Mouse (Mus musculus) heart, embryonic 15.5 days (tissue): ENCODE measurements at regions not wholly inside any gene's neighbourhood (a gene's known extent, or its start where the extent isn't known, plus 50 kb on each side); places are given as distances from the start of the nearest gene placed in this dataset.

Experiments
- ATAC-seq: fragments of 200-750 bp; cut with Nextera tagmentation; replicated peaks from 2 replicates; pipeline ENCODE4 v1.8.0; 2017; ENCODE audit warnings: low read depth, moderate TSS enrichment; ENCODE audit not compliant: insufficient number of reproducible peaks, insufficient read depth, low FRiP score
- H3K27ac ChIP-seq: fragments of 300-500 bp; sonication (generic); 2 replicates; pipeline ENCODE4 v1.5.1; 2015; ENCODE audit warnings: mild to moderate bottlenecking, inconsistent platforms
- H3K27me3 ChIP-seq: fragments of 300-500 bp; sonication (generic); 2 replicates; pipeline ENCODE4 v1.6.1; 2015; ENCODE audit warnings: inconsistent platforms
- H3K36me3 ChIP-seq: fragments of 300-500 bp; sonication (generic); 2 replicates; pipeline ENCODE4 v1.6.1; 2015; ENCODE audit warnings: mild to moderate bottlenecking, inconsistent platforms
- H3K4me1 ChIP-seq: fragments of 300-500 bp; sonication (generic); replicated peaks from 2 replicates; pipeline ENCODE4 v1.6.1; 2015; ENCODE audit warnings: inconsistent platforms
- H3K4me2 ChIP-seq: fragments of 300-500 bp; sonication (generic); 2 replicates; pipeline ENCODE4 v1.6.1; 2015; ENCODE audit warnings: inconsistent platforms, mild to moderate bottlenecking, moderate library complexity
- H3K4me3 ChIP-seq: fragments of 300-500 bp; sonication (generic); 2 replicates; pipeline ENCODE4 v1.5.1; 2015; ENCODE audit warnings: mild to moderate bottlenecking, inconsistent platforms
- H3K9ac ChIP-seq: fragments of 300-500 bp; sonication (generic); 2 replicates; pipeline ENCODE4 v1.6.1; 2015; ENCODE audit warnings: mild to moderate bottlenecking, inconsistent platforms
- H3K9me3 ChIP-seq: fragments of 300-500 bp; sonication (generic); replicated peaks from 2 replicates; pipeline ENCODE4 v1.6.1; 2016; ENCODE audit warnings: inconsistent platforms
- WGBS: fragments of 180-500 bp; shearing (Covaris S2); methylation state at CpG from one replicate; pipeline ENCODE4 v1.1.7; 2015; ENCODE audit warnings: mixed read lengths; 5-methylcytosine and 5-hydroxymethylcytosine counted together

DNA sequence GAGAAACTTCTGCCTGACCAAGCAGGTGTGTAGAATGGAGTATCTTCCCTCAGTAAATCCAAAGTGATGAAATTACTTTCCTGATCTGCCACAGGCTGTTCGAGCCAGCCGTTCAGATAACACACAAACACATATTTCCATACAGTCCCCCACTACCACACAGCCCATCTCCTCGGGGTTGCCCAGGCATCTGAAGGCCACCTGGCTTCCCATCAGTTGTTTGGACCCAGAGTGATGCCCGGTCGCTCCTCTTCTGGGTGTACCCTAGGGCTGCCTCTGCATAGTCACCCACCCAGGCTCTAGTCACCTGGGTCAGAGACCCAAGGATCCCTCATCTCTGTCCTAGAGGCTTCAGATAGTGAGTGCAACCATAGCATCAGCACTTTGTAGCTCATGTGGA lies 107.9 kb downstream of the CK137956 start:
- no peak for ATAC-seq
- Histone ChIP-seq H3K36me3 (no peaks in the 10 kb centered on the region), H3K27me3 (no peaks in the 10 kb centered on the region), H3K4me3 (no peak overlapping the region), H3K4me2 (no peak overlapping the region), H3K27ac (no peak overlapping the region), H3K4me1 (no peaks in the 10 kb centered on the region), H3K9me3 (no peaks in the 10 kb centered on the region), H3K9ac (no peak overlapping the region)
- WGBS = 84% methylated on average over 5 of the region's 5 CpGs

DNA sequence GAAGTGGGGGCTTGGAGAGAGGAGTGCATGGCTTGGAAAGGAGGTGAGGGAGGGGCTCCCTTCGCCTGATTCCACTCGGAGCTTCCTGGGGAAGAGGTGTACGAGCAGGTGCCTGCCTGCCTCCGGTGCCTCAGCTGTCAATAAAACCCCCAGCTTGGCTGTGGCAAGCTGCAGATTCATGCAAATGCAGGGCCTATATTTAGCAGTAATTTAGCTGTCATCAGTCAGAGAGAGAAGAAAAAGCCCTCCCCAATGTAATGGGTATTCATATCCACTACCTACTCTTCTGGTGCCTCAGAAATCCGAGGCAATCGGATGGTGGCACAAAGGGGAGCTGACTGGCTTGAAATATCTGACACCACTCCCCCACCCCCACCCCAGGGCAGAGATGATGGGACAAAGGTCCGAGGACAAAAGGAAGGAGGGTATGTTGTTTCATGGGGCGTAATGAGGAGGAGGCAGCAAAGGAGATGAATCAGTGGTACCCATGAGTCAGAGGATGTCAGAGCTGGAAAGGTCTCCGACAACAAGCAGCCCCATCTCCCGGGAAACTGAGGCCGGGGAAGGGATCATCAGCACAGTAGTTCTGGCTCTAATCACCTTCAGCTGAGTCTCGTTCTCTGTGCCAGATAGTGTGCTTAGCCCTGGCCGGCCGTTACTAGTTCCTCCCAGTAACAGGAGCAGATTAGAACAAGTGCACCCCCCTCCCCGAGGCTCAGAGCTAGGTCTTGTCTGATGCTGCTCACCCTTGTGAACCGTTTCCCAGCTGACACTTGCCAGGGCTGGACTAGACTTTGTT lies 109.2 kb downstream of the CK137956 start:
- Histone ChIP-seq H3K27me3 (no peaks in the 10 kb centered on the region), H3K36me3 (no peaks in the 10 kb centered on the region), H3K4me2 (no peak overlapping the region), H3K9ac (no peak overlapping the region), H3K27ac (no peak overlapping the region), H3K4me1 (no peaks in the 10 kb centered on the region), H3K9me3 (no peaks in the 10 kb centered on the region), H3K4me3 (no peak overlapping the region)
- no peak for ATAC-seq
- 46% methylated on average over 16 of the region's 16 CpGs for WGBS

DNA sequence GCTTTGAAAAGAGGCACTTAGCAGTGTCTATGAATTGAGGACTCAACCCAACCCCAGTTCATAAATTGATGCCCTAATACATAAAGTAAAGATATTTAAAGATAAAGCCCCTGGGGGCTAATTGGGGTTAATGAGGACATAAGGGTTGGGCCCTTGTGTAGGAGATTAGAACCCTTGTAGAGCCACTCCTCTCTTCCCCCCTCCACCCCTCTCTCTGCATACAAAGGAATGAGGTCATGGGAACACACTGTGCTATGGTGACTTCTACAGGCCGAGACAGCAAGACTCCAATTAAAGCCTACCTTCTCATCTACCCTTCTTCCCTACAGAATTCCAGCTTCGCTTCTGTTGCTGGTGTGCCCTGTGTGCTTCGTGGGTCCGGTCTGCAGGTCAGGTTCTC lies 110.5 kb downstream of the CK137956 start:
- no peak overlapping the region for H3K4me3 ChIP-seq
- WGBS = 78% methylated on average over 4 of the region's 4 CpGs
- H3K4me2 ChIP-seq = no peak overlapping the region
- H3K36me3 ChIP-seq = no peaks in the 10 kb centered on the region
- H3K9me3 ChIP-seq = no peaks in the 10 kb centered on the region
- H3K27me3 ChIP-seq = no peaks in the 10 kb centered on the region
- no peak overlapping the region for H3K9ac ChIP-seq
- H3K4me1 ChIP-seq = no peaks in the 10 kb centered on the region
- no peak overlapping the region for H3K27ac ChIP-seq
- no peak for ATAC-seq

DNA sequence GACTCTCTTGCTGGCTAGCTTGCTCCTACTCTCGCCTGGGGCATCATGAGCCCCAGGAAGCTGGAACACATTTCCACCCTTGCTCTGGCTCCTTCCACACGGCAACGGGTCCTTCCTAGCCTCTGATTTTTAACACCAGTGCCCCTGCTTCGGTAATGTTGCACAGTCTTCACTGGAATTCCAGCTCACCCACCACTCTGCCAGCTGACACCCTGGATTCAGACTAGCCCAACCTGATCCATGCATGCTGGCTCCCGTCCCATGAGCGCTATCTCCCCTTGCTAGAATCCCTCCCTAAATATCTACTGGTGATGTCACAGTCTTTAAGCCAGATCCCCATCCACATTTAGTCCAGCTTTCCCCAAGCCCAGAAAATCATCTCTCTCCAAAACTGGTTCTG lies 111.2 kb downstream of the CK137956 start:
- no peak overlapping the region for H3K4me2 ChIP-seq
- no peak for ATAC-seq
- 75% methylated on average over 6 of the region's 6 CpGs for WGBS
- no peaks in the 10 kb centered on the region for H3K36me3 ChIP-seq
- no peaks in the 10 kb centered on the region for H3K4me1 ChIP-seq
- H3K4me3 ChIP-seq = no peak overlapping the region
- H3K27ac ChIP-seq = no peak overlapping the region
- H3K9ac ChIP-seq = no peak overlapping the region
- no peaks in the 10 kb centered on the region for H3K27me3 ChIP-seq
- no peaks in the 10 kb centered on the region for H3K9me3 ChIP-seq

DNA sequence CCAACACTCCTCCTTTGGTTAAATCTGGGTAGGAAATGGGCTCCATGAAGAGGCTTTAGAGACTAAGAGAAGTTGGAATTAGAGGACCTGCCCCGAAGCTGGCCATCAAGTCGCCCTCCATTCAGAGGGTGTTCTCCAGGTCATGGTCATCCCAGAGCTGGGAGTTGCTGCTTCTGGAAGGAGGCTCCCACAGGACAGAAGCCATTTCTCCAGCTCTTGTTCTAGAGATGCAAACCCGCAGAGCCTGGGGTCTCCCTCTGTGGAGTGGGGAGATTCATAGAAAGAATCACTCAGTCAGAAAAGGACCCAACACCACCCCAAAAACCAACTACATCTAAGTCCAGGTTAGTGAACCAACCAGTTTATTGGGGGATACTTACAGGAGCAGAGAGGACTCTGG lies 112.2 kb downstream of the CK137956 start:
- no peaks in the 10 kb centered on the region for H3K27me3 ChIP-seq
- no peaks in the 10 kb centered on the region for H3K4me1 ChIP-seq
- H3K9ac ChIP-seq = no peak overlapping the region
- whole genome bisulfite sequencing = 75% methylated on average over 3 of the region's 3 CpGs
- H3K9me3 ChIP-seq = no peaks in the 10 kb centered on the region
- no peak overlapping the region for H3K4me2 ChIP-seq
- ATAC-seq = no peak
- no peak overlapping the region for H3K4me3 ChIP-seq
- H3K27ac ChIP-seq = no peak overlapping the region
- H3K36me3 ChIP-seq = no peaks in the 10 kb centered on the region

DNA sequence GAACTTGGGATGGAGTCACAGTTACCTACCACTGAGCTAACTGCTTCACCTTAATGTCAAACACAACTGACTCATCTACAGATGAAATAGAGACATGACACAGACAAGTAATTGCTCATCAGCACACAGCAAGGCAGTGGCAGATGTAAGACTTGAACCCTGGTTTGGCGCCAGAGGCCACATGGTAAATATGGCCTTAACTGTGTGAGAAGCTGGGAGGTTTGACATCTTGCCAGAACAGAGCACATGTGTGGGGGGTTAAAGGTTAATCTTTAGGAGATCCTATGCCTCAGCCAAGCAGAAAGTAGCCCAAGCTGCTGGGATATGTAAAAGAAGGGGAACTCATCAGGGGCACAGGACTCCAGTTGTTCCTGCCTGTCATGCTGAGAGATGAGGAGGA lies 114.9 kb downstream of the CK137956 start:
- no peak overlapping the region for H3K27ac ChIP-seq
- H3K4me3 ChIP-seq = no peak overlapping the region
- no peaks in the 10 kb centered on the region for H3K27me3 ChIP-seq
- 80% methylated on average over 1 of the region's 1 CpGs for WGBS
- H3K36me3 ChIP-seq = no peaks in the 10 kb centered on the region
- no peaks in the 10 kb centered on the region for H3K9me3 ChIP-seq
- no peak overlapping the region for H3K9ac ChIP-seq
- H3K4me2 ChIP-seq = no peak overlapping the region
- no peak for ATAC-seq
- no peaks in the 10 kb centered on the region for H3K4me1 ChIP-seq

DNA sequence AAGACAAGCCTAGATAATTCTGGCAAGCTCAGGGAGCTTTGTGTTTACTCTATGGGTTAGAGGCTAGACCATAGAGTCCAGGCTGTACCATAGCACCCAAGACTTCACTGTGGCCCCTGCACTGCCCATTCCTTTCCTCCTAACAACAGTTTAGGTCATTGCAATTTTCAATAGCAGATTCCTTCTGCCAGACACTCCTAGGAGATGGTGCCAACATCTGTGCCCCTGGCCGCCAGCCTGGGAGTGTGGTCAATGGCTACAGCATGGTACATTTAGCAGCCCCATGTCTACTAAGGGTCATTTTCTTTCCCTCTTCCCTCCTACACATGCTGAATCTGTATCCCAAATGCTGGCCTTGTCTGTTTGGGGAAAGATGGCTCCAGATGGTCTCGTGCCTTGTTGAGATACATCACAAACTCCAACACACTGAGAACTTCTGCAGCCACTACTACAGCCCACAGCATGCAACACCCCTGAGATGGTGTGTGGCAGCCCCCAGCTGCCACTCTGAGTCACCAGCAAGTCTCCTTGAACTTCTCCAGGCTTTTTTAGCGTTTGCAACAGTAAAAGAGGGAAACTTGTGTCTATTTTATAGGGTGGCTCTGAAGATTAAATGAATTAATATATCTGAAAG lies 115.9 kb downstream of the CK137956 start:
- Histone ChIP-seq H3K36me3 (no peaks in the 10 kb centered on the region), H3K4me3 (no peak overlapping the region), H3K4me2 (no peak overlapping the region), H3K9me3 (no peaks in the 10 kb centered on the region), H3K27me3 (no peaks in the 10 kb centered on the region), H3K27ac (no peak overlapping the region), H3K4me1 (no peaks in the 10 kb centered on the region), H3K9ac (no peak overlapping the region)
- WGBS = 68% methylated on average over 3 of the region's 3 CpGs
- ATAC-seq = no peak

DNA sequence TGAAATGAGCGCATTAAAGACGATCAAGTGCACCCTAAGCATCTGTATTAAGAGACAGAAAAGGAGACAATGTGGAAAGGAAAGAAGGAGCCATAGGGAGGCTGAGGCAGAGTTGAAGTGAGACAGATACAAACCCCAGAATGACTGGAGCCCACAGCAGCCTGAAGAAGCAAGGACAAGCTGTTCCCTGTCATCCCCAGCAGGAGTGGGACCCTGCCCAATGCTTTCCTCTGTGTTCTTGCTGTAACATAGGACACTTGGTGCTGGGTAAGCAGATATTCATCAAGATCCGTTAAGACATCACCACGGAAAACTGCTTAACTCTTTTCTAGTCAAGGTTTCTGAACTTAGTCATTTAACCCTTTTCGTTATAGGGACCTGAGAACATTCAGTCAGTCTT lies 121.4 kb downstream of the CK137956 start:
- Histone ChIP-seq H3K9ac (no peak overlapping the region), H3K4me2 (no peak overlapping the region), H3K27me3 (no peaks in the 10 kb centered on the region), H3K27ac (no peak overlapping the region), H3K9me3 (no peaks in the 10 kb centered on the region), H3K4me1 (no peaks in the 10 kb centered on the region), H3K4me3 (no peak overlapping the region), H3K36me3 (no peaks in the 10 kb centered on the region)
- ATAC-seq = no peak
- WGBS = 71% methylated on average over 5 of the region's 5 CpGs

DNA sequence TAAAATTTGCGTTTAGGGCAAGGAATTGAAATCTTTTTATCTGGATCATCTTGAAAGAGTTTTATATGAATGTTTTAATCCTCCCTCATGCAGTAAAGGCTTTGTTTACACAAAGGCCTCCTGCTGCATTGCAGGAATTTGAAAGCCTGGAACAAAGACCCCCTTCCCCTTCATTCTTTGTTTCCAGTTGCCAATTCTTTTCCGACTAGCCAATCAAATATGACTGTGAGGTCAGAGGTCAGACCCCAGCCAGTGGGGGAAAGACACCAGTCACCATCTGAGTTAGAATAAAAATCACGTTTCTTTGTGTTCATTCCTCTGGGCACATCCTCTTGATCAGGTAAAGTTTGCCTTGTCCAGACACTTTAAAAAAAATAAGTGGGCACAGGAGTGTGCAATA lies 124.4 kb downstream of the CK137956 start:
- no peaks in the 10 kb centered on the region for H3K9me3 ChIP-seq
- no peaks in the 10 kb centered on the region for H3K36me3 ChIP-seq
- H3K4me2 ChIP-seq = no peak overlapping the region
- H3K9ac ChIP-seq = no peak overlapping the region
- 51% methylated on average over 3 of the region's 3 CpGs for WGBS
- H3K4me1 ChIP-seq = no peaks in the 10 kb centered on the region
- no peak for ATAC-seq
- H3K27me3 ChIP-seq = no peaks in the 10 kb centered on the region
- no peak overlapping the region for H3K27ac ChIP-seq
- no peak overlapping the region for H3K4me3 ChIP-seq

DNA sequence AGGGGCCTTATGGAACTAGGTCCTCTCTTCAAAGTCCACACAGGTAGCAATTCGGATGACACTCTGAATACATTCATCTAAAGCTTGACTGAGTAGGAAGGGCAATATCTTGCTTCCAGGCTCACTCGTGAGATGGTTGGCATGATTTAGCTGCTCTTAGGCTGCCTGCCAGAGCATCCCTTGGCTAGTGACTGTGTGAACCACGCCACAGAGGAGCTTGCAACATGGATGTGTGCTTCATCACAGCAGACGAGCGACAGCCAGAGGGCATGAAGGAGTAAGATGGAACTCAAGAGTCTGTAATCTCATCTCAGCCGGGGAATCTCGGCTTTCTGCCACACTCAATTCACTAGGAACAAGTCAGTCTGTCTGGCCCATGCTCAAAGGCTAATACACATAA lies 127.3 kb downstream of the CK137956 start:
- ATAC-seq = no peak
- no peaks in the 10 kb centered on the region for H3K9me3 ChIP-seq
- 65% methylated on average over 7 of the region's 7 CpGs for WGBS

DNA sequence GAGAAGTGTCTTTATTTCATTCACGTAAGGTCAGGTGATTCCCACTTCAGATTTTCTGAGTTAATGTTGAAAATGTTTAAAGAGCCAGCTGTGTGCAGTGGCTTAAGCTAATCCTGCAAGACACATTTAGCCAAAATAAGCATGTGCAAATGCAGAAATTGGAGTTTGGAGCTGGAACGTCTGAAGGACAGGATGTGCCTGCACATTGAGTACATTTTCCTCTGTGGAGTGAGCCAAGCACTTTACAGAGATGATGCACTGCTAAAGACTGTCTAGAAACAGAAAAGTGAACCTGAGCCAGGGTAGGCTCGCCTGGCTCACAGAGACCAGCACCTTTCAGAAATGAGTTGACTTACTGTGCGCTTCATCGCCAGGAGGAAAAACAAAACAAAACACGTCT lies 137.1 kb downstream of the CK137956 start:
- no peak overlapping the region for H3K27ac ChIP-seq
- no peaks in the 10 kb centered on the region for H3K27me3 ChIP-seq
- no peak overlapping the region for H3K9ac ChIP-seq
- no peaks in the 10 kb centered on the region for H3K9me3 ChIP-seq
- H3K4me2 ChIP-seq = no peak overlapping the region
- H3K36me3 ChIP-seq = no peaks in the 10 kb centered on the region
- no peaks in the 10 kb centered on the region for H3K4me1 ChIP-seq
- ATAC-seq = no peak
- H3K4me3 ChIP-seq = no peak overlapping the region
- WGBS = 68% methylated on average over 6 of the region's 6 CpGs

More for the DNA sequence above, 127.3 kb downstream of the CK137956 start:
- no peak overlapping the region for H3K27ac ChIP-seq
- H3K36me3 ChIP-seq = no peaks in the 10 kb centered on the region
- H3K4me2 ChIP-seq = no peak overlapping the region
- no peaks in the 10 kb centered on the region for H3K4me1 ChIP-seq
- no peak overlapping the region for H3K9ac ChIP-seq
- H3K27me3 ChIP-seq = no peaks in the 10 kb centered on the region
- H3K4me3 ChIP-seq = no peak overlapping the region

DNA sequence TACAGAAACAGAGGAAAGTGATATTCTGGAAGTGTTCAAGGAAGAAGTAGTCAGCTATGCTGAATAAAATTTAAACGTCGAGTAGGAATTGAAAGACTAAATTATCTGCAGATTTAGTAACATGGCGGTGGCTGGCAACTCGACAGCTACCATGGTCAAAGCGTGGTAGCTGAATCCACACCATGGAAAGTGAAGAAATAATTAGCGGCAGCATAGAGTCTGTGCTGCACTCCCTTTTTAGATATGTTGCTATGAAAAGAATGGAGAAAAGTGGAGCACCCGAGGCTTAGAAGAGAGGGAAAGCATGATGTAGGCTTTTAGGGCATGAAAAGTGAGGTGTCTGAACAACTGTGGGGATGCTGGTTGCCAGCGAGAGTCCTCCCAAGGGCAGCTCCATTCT lies 143.8 kb downstream of the CK137956 start:
- no peaks in the 10 kb centered on the region for H3K9me3 ChIP-seq
- H3K4me2 ChIP-seq = no peak overlapping the region
- H3K4me3 ChIP-seq = no peak overlapping the region
- H3K27me3 ChIP-seq = no peaks in the 10 kb centered on the region
- no peaks in the 10 kb centered on the region for H3K36me3 ChIP-seq
- no peaks in the 10 kb centered on the region for H3K4me1 ChIP-seq
- WGBS = 80% methylated on average over 8 of the region's 8 CpGs
- H3K9ac ChIP-seq = no peak overlapping the region
- no peak overlapping the region for H3K27ac ChIP-seq
- no peak for ATAC-seq
